Mouse (Mus musculus) T-helper 1 cell (primary cell): ENCODE measurements around the gene Cyp46a1.

ENCODE experiments used
- in situ Hi-C: fragments of 300-600 bp; cut with MboI, MseI; formaldehyde crosslinking; loops from one replicate; pipeline ENCODE4 v1.15.1; 2025; ENCODE audit warnings: high pct_unique_total_duplicates

Gene Cyp46a1

DNA sequence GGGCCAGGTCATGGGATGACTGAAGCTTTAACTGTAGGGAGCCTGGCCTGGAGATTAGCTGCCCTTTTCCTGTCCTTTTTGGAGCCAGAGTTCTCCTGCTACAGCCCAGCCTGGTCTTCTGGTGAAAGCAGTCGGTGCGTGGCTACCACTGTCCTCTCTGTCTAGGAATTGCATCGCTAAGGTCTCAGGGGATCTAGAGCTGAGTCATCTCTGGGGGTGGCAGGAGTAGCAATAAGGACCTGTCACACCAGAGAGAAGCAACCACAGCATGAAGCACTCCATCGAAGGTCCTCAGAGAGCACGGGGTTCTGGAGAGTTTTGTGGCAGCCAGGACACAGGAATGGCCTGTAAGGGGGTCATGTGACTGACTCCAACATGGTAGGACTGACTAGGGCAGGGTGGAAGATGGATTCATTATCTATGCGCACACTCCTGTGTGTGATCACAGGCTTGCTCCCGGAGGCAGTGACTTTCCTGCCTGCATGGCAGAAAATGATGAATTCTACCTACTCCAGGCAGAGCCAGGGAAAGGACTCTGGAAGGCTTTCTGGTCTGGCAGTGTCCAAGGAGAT is 23.6 kb upstream of the Cyp46a1 start:
- in situ Hi-C loops = loop anchor here (10.0 kb wide), 1 partner anchor 266 kb away; no protein-coding TSS in a partner anchor

DNA sequence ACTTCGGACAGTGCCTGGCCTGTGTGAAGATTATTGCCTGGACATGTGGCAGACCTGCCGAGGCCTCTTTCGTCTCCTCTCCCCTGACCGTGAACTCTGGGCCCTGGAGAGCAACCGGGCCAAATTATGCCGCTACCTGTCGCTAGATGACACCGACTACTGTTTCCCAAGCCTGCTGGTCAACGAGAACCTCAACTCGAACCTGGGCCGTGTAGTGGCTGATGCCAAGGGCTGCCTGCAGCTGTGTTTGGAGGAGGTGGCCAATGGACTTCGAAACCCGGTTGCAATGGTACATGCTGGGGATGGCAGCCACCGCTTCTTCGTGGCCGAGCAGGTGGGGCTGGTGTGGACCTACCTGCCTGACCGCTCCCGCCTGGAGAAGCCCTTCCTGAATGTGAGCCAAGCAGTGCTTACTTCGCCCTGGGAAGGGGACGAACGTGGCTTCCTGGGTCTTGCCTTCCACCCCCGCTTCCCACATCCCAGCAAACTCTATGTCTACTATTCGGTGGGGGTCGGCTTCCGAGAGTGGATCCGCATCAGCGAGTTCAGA is 22.4 kb upstream of the Cyp46a1 start:
- in situ Hi-C loops = loop anchor here (10.0 kb wide), 1 partner anchor 267 kb away; no protein-coding TSS in a partner anchor

DNA sequence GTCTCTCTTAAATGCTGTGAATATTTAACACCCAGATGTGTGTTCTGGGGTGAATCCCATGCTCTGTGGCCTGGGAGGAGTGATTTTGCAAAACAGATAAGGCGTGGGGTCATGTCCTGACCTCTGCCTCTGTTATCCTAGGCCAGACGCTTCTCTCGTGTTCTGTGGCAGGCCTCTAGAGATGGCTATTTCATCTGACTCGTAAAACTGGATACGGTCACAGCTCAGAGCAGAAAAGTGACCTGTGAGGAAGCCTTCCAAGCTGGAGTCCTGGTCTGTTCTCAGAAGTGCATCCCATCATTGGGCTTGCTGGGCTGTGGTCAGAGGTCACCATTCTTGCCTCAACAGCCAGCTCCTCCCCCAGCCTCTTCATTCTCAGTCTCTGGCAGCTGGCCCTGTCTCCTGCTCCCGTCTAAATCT is 21.7 kb upstream of the Cyp46a1 start:
- in situ Hi-C loops = loop anchor here (10.0 kb wide), 1 partner anchor 268 kb away; no protein-coding TSS in a partner anchor

DNA sequence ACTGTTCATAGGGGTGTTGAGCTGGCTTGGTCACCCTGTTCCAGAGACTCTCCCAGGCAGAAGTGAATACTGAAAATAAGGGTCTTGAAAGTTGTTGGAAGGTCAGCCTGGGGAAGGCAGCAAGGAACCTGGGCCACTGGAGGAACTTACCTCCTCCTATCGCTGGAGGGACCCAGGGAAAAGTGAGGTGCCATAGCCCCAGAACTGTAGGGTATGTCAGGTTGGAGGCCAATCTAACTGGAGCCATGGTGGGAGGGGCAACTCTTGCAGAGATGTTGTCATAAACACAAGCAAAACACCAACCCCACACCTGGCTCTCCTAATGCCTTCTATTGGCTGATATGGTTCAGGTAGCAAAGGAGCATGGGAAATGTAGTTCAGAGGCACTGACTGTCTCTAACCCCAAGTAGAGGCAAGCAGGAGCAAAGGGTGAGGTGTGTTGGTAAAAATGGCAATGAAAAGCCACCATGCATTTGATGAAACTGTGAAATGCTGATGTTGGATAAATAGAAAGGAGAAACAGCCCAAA is 20.9 kb upstream of the Cyp46a1 start:
- in situ Hi-C loops = loop anchor here (10.0 kb wide), 1 partner anchor 269 kb away; no protein-coding TSS in a partner anchor

DNA sequence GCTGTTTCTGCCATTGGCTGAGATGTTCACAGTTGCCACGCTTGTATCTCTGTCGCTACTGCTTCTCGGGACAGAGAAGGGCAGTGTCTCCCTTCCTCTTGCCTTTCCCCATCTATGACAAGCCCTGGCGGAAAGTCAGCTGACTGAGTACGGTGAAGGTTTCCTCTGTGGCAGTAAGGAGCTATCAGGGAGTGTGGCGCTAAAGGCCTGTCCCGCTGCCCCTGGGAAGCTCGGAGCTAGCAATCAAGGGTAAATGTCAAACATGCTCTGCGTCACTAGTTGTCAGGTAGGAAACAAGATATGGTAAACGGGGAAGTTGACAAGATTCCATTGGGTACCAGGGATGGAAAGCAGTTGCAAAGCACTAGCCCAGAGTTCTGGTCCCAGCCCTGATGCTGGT is 18.4 kb upstream of the Cyp46a1 start:
- in situ Hi-C loops = loop anchor here (10.0 kb wide), 1 partner anchor 271 kb away; no protein-coding TSS in a partner anchor

DNA sequence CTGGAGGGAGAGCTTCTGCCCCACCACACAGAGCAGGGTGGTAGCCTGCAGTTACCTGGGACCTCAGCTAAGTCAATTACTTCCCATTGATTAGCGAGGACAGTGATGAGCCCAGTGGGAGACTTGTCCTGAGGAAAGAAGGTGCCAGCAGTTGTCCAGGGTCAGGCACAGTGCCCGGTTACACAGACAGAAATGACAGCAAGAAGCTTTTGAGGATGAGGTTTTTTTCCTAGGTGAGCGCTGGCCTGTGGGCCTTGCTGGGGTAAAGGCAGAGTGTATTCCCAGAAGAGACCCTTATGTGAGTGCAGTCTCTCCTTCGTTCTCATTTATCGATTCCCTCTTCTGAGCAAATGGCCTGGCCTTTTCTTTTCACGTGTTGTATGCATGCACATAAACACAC is 17.5 kb upstream of the Cyp46a1 start:
- in situ Hi-C loops = loop anchor here (10.0 kb wide), 1 partner anchor 272 kb away; no protein-coding TSS in a partner anchor

DNA sequence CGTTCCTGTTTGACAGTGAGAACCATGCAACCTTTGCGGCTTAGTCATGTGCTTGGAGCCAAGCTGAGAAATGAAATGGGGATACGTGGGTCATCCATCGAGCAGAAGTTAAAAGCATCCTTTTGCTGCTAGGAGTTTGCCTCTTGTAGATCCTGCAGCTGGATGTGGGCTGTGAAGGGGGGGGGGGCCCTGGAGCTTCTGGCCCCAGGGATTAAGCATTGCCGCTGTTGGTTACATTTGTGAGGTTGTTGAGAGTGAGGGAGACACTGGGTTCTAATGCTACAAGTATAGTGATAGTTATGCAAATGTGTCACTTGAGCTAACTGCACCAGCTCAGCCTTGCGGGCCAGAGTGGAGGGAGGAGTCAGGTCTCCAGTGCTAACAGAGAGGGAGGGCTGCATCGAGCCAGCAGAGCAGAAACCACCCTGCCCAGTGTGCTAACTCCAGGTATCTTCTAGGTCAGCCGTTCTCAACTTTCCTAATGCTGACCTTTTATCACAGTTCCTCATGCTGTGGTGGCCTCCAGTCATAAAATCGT is 16.9 kb upstream of the Cyp46a1 start:
- in situ Hi-C loops = loop anchor here (10.0 kb wide), 1 partner anchor 272 kb away; no protein-coding TSS in a partner anchor

DNA sequence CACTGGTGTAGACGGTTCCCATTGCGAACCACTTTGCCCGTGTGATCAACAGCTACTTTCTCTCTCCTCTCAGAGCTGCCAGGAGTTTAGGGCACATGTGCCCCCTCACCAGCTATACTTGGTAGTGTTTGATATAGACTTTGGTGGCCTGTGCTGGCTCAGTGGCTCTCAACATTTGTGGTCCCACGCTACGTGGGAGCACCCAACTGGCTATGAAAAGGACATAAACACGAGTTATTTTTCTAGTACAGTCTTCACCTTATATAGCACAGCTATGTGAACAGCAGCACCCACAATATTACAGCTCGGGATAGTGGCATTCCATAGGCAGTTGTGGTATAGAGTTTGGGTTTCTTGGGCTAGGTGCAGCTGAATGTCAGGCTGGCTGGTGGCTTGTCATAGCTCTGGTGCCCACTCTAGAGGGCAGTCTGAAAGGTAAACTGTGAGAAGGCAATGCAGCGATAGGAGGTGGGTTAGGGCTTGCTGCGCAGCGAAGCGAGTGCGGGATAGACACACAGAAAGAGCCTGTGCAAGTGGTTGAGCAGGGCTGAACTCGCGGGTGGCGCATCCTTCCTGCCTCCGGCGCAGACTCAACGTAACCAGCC is 16.3 kb upstream of the Cyp46a1 start:
- in situ Hi-C loops = loop anchor here (10.0 kb wide), 1 partner anchor 273 kb away; no protein-coding TSS in a partner anchor

DNA sequence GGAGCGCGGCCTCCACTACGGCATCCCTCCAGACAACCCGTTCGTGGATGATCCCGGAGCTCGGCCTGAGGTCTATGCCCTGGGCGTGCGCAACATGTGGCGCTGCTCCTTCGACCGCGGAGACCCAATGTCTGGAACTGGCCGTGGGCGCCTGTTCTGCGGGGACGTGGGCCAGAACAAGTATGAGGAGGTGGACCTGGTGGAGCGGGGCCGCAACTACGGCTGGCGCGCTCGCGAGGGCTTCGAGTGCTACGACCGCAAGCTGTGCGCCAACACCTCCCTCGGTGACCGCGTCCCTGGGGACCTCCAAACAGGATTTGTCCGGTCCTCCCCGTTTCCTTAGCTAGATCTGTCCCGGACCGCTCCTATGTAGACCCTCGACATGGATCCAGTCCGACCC is 15.7 kb upstream of the Cyp46a1 start:
- in situ Hi-C loops = loop anchor here (10.0 kb wide), 1 partner anchor 274 kb away; no protein-coding TSS in a partner anchor

DNA sequence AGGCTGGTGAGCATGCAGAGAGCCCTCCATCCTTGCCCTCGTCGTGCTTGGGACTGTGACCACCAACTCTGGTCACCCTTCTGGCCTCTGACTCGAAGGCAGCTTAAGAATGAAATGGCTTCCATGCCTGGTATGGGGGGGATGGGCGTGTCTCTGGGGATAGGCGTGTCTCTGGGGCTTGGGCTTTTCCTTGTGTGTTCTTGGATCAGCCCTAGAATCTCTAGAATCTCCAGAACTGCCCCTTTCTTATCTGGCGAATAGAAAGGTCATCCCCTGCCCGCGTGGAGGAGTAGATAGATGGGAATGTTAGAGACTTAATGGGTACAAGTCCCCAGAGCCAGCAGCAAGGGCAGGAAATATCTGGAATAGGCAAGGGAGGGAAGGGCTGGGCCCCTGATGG is 14.1 kb upstream of the Cyp46a1 start:
- in situ Hi-C loops = no loop called here

DNA sequence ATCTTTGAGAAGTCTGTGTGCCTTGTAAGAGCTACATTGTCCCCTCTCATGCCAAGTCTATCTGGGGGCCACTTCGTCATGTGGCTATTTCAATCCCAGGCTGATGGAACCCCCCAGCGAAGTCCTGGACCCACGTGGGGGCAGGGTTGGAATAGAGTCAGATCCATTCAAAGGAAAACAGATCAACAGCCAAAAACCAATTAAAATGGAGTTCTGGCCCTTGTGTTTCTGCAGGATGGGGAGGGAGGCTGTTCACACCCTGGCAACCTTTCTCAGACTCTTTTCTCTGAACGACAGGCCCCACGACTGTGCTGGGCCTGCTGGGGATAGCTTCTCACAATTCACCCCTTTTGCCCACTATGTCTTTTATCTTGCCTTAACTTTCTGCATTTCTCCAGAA is 7.8 kb upstream of the Cyp46a1 start:
- in situ Hi-C loops = no loop called here

DNA sequence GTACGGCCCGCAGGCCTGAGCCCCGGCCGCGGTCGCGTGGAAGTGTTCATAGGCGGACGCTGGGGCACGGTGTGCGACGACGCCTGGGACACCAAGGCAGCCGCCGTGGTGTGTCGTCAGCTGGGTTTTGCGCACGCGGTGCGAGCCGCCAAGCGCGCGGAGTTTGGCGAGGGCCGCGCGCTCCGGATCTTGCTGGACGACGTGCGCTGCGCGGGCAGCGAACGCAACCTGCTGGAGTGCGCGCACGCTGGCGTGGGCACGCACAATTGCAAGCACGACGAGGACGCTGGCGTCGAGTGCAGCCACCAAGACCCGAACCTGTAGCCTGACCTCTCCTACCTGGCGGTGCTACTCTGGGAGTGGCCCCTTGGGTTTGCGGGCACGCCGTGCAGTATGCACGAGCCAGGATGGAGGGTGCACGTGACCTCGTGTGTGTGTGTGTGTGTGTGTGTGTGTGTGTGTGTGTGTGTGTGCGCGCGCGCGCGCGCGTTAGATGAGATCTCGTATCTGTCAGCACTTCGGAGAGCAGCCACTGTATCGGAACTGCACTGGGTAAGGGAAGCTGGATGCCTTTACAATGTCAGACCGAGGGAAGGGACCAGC is 6.2 kb upstream of the Cyp46a1 start:
- in situ Hi-C loops = no loop called here

DNA sequence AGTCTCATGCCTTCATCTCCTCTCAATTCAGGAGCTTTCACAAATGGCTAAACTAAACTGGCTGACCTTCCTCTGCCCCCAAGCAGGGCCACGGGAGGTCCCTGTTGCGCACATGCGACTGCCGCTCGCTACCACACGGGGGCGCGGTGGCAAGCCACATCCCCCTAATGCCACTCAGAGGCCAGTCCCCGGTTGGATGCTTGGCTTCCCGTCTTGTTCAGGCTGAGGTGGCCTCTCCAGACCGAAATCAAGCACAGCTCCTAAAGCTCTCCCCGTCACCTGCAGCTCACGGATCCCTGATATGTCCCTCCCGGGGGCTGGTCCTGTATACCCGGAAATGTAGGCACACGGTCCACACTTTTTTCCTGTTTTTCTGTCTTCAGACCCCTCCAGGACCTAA is 1.1 kb upstream of the Cyp46a1 start:
- in situ Hi-C loops = no loop called here

DNA sequence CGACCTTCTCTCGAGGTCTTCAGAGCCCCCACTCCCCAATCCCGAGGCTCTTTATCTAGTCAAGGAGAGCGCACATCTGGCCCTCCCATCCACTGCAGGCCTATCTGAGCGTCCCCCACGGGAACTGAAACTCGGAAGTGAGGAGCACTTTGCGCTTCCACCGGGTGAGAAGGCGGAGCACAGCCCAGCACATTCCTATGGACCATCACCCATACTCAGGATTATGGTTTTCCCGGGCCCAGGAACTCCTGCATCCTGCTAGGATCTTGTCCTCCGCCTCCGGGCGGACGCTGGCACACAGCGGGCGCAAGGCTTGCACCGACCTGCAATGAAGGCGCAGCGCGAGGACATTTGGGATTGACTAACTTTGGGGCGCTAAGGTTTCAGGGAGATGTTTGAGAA is 699 bp upstream of the Cyp46a1 start:
- in situ Hi-C loops = no loop called here

DNA sequence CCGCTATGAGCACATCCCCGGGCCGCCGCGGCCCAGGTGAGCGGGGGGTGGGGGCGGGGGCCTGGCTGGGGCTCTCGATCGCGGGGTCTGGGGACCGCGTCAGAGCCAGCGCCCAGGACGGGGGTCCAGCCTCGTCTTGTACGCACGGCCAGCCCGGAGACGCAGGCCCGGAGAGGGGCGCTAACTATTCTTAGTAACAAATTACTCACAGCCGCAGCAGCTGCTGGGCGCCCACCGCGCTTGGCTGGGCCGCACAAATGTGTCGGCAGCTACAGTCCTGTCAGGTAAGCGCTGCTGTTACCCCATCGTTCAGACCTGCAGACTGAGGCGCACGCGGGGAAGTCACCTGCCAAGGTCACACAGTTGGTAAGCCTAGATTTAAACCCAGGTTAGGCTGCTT is 348 bp downstream of the Cyp46a1 start:
- in situ Hi-C loops = no loop called here

DNA sequence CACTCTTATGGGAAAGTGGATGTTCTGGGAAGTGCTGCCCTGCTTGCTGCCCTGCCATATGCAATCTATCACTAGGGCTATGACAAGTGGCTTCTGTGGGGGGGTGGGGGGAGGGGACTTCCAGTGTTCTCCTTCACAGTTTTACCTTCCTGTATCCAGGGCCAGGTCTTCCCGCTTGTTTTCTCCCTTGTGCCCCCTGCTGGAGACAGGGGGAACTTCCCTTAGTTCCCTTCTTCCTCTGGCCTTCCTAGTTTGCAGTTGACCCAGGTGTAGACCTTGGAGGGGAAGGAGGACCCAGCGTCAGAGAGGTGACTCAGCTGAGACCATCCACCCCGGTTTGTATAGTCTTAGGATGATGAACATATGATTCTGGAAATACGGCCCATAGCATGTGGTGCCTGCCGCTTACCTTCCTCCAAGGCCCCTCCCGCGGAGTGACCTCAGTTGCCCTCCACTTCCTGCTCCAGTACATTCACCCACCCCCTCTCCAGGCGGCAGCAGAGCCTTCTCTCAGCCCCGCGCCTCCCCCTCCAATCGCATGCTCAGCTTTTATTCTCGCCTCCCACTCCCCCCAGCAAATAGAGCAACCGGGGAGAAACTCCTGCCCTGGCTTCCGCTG is 4.5 kb downstream of the Cyp46a1 start:
- in situ Hi-C loops = no loop called here

DNA sequence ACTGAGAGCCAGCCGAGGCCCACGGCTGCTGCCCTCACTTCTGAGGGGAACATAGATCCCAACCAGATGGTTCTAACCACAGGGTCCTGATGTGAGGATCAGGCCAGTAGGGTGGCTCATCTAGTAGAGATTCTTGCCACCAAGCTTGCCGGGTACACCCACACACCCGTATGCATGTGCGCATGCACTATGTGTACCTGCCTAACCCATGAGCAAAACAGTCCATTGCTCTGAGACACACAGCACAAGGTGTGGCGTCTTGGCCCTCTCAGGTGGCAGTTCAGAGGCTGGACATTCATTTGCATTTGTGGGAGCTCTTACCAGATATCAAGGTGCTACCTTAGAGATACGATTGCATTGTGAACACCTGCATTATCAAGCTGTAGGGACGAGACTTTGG is 14.0 kb downstream of the Cyp46a1 start:
- in situ Hi-C loops = no loop called here

DNA sequence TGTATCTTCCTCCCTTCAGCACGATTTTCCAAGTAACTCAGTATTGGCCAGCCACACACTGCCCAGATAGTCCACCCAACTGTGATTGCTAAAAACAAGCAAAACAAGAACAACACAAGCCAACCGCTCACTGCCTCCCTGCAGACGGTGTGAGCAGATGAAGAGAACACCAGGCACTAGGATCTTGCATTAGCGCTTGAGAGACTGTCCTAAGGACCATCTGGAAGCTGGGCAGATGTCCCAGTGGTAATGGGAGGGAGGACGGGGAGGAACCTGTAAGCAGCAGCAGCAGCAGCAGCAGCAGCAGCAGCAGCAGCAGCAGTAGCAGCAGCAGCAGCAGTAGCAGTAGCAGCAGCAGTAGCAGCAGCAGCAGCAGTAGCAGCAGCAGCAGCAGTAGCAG is 14.8 kb downstream of the Cyp46a1 start:
- in situ Hi-C loops = no loop called here

DNA sequence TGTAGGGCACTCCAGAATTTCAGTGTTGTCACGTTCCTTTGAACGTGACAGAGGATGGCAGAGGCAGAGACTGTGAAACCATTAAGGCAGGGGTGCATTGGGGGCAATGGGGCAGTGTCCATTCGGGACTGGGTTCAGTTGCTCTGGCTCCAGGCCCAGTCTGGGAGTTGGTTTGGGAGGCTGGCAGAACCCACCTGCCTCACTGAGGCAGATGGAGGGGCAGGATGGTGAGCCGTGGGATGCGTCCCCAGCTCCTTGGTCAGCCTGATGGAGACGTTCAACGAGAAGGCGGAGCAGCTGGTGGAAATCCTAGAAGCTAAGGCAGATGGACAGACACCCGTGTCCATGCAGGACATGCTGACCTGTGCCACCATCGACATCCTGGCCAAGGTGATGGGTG is 16.8 kb downstream of the Cyp46a1 start:
- in situ Hi-C loops = no loop called here

DNA sequence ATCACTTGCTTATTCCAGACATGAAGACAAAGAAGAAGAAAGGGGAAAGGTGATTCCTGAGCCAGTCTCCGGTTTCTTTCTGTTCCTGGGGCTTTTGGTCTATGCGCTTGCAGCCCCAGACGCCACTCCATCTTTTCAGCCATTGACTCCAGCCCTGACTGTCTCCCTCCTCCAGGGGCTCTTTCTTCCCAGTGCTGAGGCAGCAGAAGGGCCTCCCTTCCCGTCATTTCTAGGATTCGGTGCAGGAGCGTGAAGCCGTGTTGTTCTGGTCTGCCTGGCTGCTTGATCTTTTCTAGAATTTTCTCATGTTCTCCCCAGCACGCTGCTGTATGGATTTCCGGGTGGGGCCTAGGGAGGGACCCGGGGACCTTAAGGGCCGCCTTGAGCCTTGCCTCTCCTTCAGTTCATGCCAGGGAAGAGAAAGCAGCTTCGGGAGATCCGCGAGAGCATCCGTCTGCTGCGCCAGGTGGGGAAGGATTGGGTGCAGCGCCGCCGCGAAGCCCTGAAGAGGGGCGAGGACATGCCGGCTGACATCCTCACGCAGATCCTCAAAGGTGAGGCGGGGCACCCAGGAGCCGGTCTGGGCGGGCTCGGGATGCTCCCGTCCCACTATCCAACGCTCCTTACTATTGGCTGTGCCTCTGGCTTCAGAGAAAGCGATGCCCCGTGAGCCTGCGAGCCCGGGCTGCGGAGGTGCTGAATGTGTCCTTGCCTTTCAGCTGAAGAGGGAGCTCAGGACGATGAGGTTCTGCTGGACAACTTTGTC is 18.4 kb downstream of the Cyp46a1 start:
- in situ Hi-C loops = no loop called here

DNA sequence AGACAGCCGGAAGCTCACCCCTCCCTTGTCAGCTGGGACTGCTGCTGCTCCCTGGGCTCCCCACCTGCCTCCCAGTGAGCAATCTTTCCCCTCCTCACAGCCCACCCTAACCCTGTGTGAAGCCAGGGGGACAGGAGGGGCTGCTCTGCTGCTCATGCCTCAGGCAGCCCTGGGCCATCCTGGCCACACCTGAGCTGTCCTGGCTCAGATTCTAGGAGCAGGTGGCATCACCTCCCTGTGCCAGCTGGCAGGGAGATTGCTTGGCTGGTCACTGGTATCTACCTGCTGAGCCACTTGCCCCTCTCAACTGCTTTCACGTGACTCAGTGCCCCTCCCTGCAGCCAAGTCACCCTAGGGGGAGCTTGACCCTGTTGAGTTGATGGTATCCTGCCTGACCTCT is 20.1 kb downstream of the Cyp46a1 start:
- in situ Hi-C loops = no loop called here
